ENCODE assay signal across 28 mouse cellular contexts in the genomic region with DNA sequence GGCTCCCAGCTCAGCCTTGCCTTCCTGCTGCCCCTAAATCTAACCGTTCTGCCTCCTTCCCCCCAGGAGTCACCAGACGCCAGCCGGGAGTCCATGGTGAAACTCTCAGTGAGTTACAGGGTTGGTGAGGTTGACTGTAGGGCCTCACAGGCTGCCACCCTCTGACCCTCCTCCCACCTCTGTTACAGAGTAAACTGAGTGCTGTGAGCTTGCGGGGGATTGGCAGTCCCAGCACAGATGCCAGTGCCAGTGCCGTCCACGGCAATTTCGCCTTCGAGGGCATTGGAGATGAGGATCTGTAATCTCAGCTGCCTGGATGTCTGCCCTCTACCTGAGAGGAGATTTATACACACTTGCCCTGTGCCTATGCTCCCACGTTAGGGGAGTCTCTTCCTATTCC. TPM values are rescaled to one million over a fixed set of nuclear protein-coding genes. Genes with fewer than 3 reads are reported as not detected.
DNase-seq lines count a peak whose midpoint lies in the region; ATAC-seq and TF ChIP-seq lines count a peak whose summit lies in the region.
"Had no signal": no experiment of that assay in that cellular context is flagged by ENCODE, and none has a peak within 500 bp of the region (broad histone marks: within the 10 kb centered on the region; RNA-seq: fewer than 3 reads in every experiment).

No protein-coding gene starts in this region.

- no peaks in the 10 kb centered on the region for H3K27me3 ChIP-seq in intestine, postnatal 0 days (replicated peaks; ENCODE audit: control insufficient read depth, insufficient read depth, low read length)
- H3K27me3 ChIP-seq in intestine, embryonic 16.5 days (replicated peaks; ENCODE audit: control insufficient read depth, insufficient read depth, low read length) = no peaks in the 10 kb centered on the region
- H3K27me3 ChIP-seq in embryonic facial prominence, embryonic 10.5 days (replicated peaks; ENCODE audit: low read depth, poor library complexity, severe bottlenecking) = no peaks in the 10 kb centered on the region
- H3K27me3 ChIP-seq: CH12.LX; embryonic facial prominence, embryonic 13.5 days; forebrain, embryonic 12.5 days; hindbrain, embryonic 15.5 days; limb, embryonic 12.5 days; liver, embryonic 15.5 days; neural tube, embryonic 13.5 days had no signal

- ATAC-seq in intestine, postnatal 0 days = no peak
- no peak for ATAC-seq in intestine, embryonic 16.5 days
- ATAC-seq: inflammation-experienced regulatory T-cells, adult 6 months had no signal

- 80% methylated on average over 9 of the region's 9 CpGs for WGBS in intestine, postnatal 0 days
- 76% methylated on average over 9 of the region's 9 CpGs for WGBS in intestine, embryonic 16.5 days
- 84% methylated on average over 9 of the region's 9 CpGs for WGBS in embryonic facial prominence, embryonic 10.5 days

- H3K36me3 ChIP-seq in intestine, postnatal 0 days (ENCODE audit: control insufficient read depth, insufficient read depth) = peaks cover 62% of the 10 kb centered on the region
- peaks cover 50% of the 10 kb centered on the region for H3K36me3 ChIP-seq in intestine, embryonic 16.5 days (ENCODE audit: control insufficient read depth, insufficient read depth, low read length)
- peaks cover 75% of the 10 kb centered on the region for H3K36me3 ChIP-seq in embryonic facial prominence, embryonic 10.5 days (replicated peaks)

- no peaks in the 10 kb centered on the region; the same call in 1 of the 2 replicates for H3K9me3 ChIP-seq in intestine, postnatal 0 days (ENCODE audit: control insufficient read depth)
- H3K9me3 ChIP-seq in intestine, embryonic 16.5 days (ENCODE audit: control insufficient read depth, low read length) = no peaks in the 10 kb centered on the region
- H3K9me3 ChIP-seq in embryonic facial prominence, embryonic 10.5 days = peaks cover 5% of the 10 kb centered on the region
- H3K9me3 ChIP-seq: liver, embryonic 15.5 days had no signal

- no peak for TF ChIP-seq POLR2A in bone marrow macrophage, adult 2 months (IDR thresholded peaks at IDR 0.05; ENCODE audit: borderline replicate concordance, low read depth, low read length)

- no peaks in the 10 kb centered on the region for H3K4me1 ChIP-seq in intestine, postnatal 0 days (replicated peaks; ENCODE audit: control insufficient read depth, insufficient read depth, low read length)
- peaks cover 16% of the 10 kb centered on the region for H3K4me1 ChIP-seq in intestine, embryonic 16.5 days (ENCODE audit: control insufficient read depth, insufficient read depth, low read length)
- H3K4me1 ChIP-seq in bone marrow macrophage, adult 2 months (ENCODE audit: control insufficient read depth, insufficient read depth, low read length) = peaks cover 50% of the 10 kb centered on the region
- H3K4me1 ChIP-seq in embryonic facial prominence, embryonic 10.5 days = peaks cover 33% of the 10 kb centered on the region

- H3K4me2 ChIP-seq in intestine, postnatal 0 days (replicated peaks; ENCODE audit: low read depth) = no peak overlapping the region
- no peak overlapping the region for H3K4me2 ChIP-seq in intestine, embryonic 16.5 days (ENCODE audit: low read depth, low read length)
- H3K4me2 ChIP-seq: embryonic facial prominence, embryonic 13.5 days; forebrain, embryonic 12.5 days; heart, embryonic 11.5 days; hindbrain, embryonic 15.5 days; limb, embryonic 12.5 days; liver, embryonic 15.5 days; lung, embryonic 14.5 days; neural tube, embryonic 13.5 days had no signal

- H3K27ac ChIP-seq in gastrocnemius, adult 2 months = no peak overlapping the region
- H3K27ac ChIP-seq in intestine, postnatal 0 days (ENCODE audit: low read depth, low read length) = peak overlapping the region; percentile 35; the same call in 1 of the 2 replicates
- H3K27ac ChIP-seq in intestine, embryonic 16.5 days (ENCODE audit: low read length) = no peak overlapping the region
- H3K27ac ChIP-seq in bone marrow macrophage, adult 2 months (ENCODE audit: insufficient read depth, low read depth, low read length) = peak overlapping the region; percentile 38
- no peak overlapping the region for H3K27ac ChIP-seq in embryonic facial prominence, embryonic 10.5 days (replicated peaks)
- H3K27ac ChIP-seq: embryonic facial prominence, embryonic 13.5 days; forebrain, embryonic 12.5 days; hindbrain, embryonic 10.5 days; hindbrain, embryonic 15.5 days; kidney, postnatal 0 days; limb, embryonic 12.5 days; liver, embryonic 15.5 days; neural tube, embryonic 13.5 days had no signal

- TF ChIP-seq CTCF in gastrocnemius, adult 2 months (IDR thresholded peaks at IDR 0.05) = no peak
- no peak for TF ChIP-seq CTCF in intestine, postnatal 0 days (IDR thresholded peaks at IDR 0.05; ENCODE audit: low read depth)
- no peak for TF ChIP-seq CTCF in bone marrow macrophage, adult 2 months (IDR thresholded peaks at IDR 0.05; ENCODE audit: low read depth, low read length)

- intact Hi-C loops in gastrocnemius, adult 2 months (cut with DNase I) = no loop called here
- intact Hi-C loops in left cerebral cortex, postnatal 10 days (cut with DNase I) = loop anchor here (5.0 kb wide), 1 partner anchor 54 kb away; a partner anchor contains a TSS

- H3K4me3 ChIP-seq in gastrocnemius, adult 2 months = no peak overlapping the region
- H3K4me3 ChIP-seq in intestine, postnatal 0 days (ENCODE audit: low read depth, low read length) = no peak overlapping the region
- no peak overlapping the region for H3K4me3 ChIP-seq in intestine, embryonic 16.5 days (ENCODE audit: low read length)
- no peak overlapping the region for H3K4me3 ChIP-seq in bone marrow macrophage, adult 2 months (ENCODE audit: insufficient read depth, low read length)
- peak overlapping the region; percentile 23; the same call in 1 of the 2 replicates for H3K4me3 ChIP-seq in embryonic facial prominence, embryonic 10.5 days
- H3K4me3 ChIP-seq: embryonic facial prominence, embryonic 13.5 days; erythroblast, embryonic 14.5 days; forebrain, embryonic 12.5 days; hindbrain, embryonic 10.5 days; hindbrain, embryonic 15.5 days; liver, embryonic 15.5 days; neural tube, embryonic 13.5 days had no signal

- no peak overlapping the region for H3K9ac ChIP-seq in intestine, postnatal 0 days (ENCODE audit: low read depth, low read length)
- no peak overlapping the region for H3K9ac ChIP-seq in intestine, embryonic 16.5 days (ENCODE audit: low read depth, low read length)
- H3K9ac ChIP-seq: embryonic facial prominence, embryonic 13.5 days; forebrain, embryonic 12.5 days; hindbrain, embryonic 15.5 days; limb, embryonic 12.5 days; liver, embryonic 15.5 days; lung, embryonic 14.5 days; neural tube, embryonic 13.5 days had no signal

- DNase-seq in gastrocnemius, adult 2 months = peak; percentile 21
- no peak for DNase-seq in gastrocnemius, adult 18-20 months (ENCODE audit: low spot score)
- DNase-seq in embryonic facial prominence, embryonic 10.5 days (ENCODE audit: low spot score) = no peak
- DNase-seq in left cerebral cortex, postnatal 10 days (ENCODE audit: extremely low spot score in 1 of 2, low spot score in 2 of 2) = no peak
- DNase-seq: adrenal gland, postnatal 10 days; cerebellum, adult 18-20 months; cerebellum, postnatal 14 days; embryo, embryonic 11 days; kidney, adult 8-10 months; layer of hippocampus, adult 9-11 months; lung, embryonic 14.5 days; lung, postnatal 14 days; thymus, adult 2 months had no signal

RNA-seq across cellular contexts. Expression of a gene that starts 3.9 kb away (rescaled TPM):
- total RNA-seq in gastrocnemius, adult 2 months (2021) = 1 to 10 TPM; 6.2 to 7.1 TPM
- total RNA-seq in gastrocnemius, adult 18-20 months (2021) = 1 to 10 TPM; 6.0 to 7.2 TPM
- 6.8 and 7.3 TPM in 2 replicates for polyA plus RNA-seq in intestine, postnatal 0 days (2015; fragmentation: Nextera tagmentation; extraction: Ambion mirVana)
- 5.5 and 6.0 TPM in 2 replicates for polyA plus RNA-seq in intestine, embryonic 16.5 days (2015; fragmentation: Nextera tagmentation; extraction: Ambion mirVana)
- polyA plus RNA-seq in bone marrow macrophage, adult 2 months (2012; ENCODE audit: insufficient read depth, insufficient read length, missing spikeins) = 32.3 and 33.1 TPM in 2 replicates
- 11.4 and 12.3 TPM in 2 replicates for polyA plus RNA-seq in embryonic facial prominence, embryonic 10.5 days (2016; fragmentation: Nextera tagmentation; extraction: Ambion mirVana)
- total RNA-seq in left cerebral cortex, postnatal 10 days (2021) = 10 to 100 TPM; 25.0 to 26.5 TPM

RNA-seq across cellular contexts. Expression of a gene that starts 4.9 kb away (rescaled TPM):
- total RNA-seq in gastrocnemius, adult 2 months (2021) = 10 to 100 TPM; 39.5 to 53.9 TPM
- total RNA-seq in gastrocnemius, adult 18-20 months (2021) = 10 to 100 TPM; 42.9 to 46.8 TPM
- 43.7 and 45.1 TPM in 2 replicates for polyA plus RNA-seq in intestine, postnatal 0 days (2015; fragmentation: Nextera tagmentation; extraction: Ambion mirVana)
- polyA plus RNA-seq in intestine, embryonic 16.5 days (2015; fragmentation: Nextera tagmentation; extraction: Ambion mirVana) = 67.1 and 67.6 TPM in 2 replicates
- 28.3 and 28.9 TPM in 2 replicates for polyA plus RNA-seq in bone marrow macrophage, adult 2 months (2012; ENCODE audit: insufficient read depth, insufficient read length, missing spikeins)
- polyA plus RNA-seq in embryonic facial prominence, embryonic 10.5 days (2016; fragmentation: Nextera tagmentation; extraction: Ambion mirVana) = 81.4 and 91.1 TPM in 2 replicates
- total RNA-seq in left cerebral cortex, postnatal 10 days (2021) = 10 to 100 TPM; 48.2 to 49.7 TPM

RNA-seq across cellular contexts. Expression of a gene that starts 5.1 kb away (rescaled TPM):
- 10 to 100 TPM; 31.1 to 33.2 TPM for total RNA-seq in gastrocnemius, adult 2 months (2021)
- 10 to 100 TPM; 29.1 to 30.8 TPM for total RNA-seq in gastrocnemius, adult 18-20 months (2021)
- 122 and 130 TPM in 2 replicates for polyA plus RNA-seq in intestine, postnatal 0 days (2015; fragmentation: Nextera tagmentation; extraction: Ambion mirVana)
- polyA plus RNA-seq in intestine, embryonic 16.5 days (2015; fragmentation: Nextera tagmentation; extraction: Ambion mirVana) = 143 and 149 TPM in 2 replicates
- 80.3 and 85.8 TPM in 2 replicates for polyA plus RNA-seq in bone marrow macrophage, adult 2 months (2012; ENCODE audit: insufficient read depth, insufficient read length, missing spikeins)
- 125 and 127 TPM in 2 replicates for polyA plus RNA-seq in embryonic facial prominence, embryonic 10.5 days (2016; fragmentation: Nextera tagmentation; extraction: Ambion mirVana)
- 10 to 100 TPM; 73.4 to 74.6 TPM for total RNA-seq in left cerebral cortex, postnatal 10 days (2021)

RNA-seq across cellular contexts. Expression of a gene that starts 18.2 kb away (rescaled TPM):
- total RNA-seq in gastrocnemius, adult 2 months (2021) = 10 to 100 TPM; 22.9 to 26.5 TPM
- 10 to 100 TPM; 20.7 to 20.9 TPM for total RNA-seq in gastrocnemius, adult 18-20 months (2021)
- polyA plus RNA-seq in intestine, postnatal 0 days (2015; fragmentation: Nextera tagmentation; extraction: Ambion mirVana) = 23.1 and 26.2 TPM in 2 replicates
- polyA plus RNA-seq in intestine, embryonic 16.5 days (2015; fragmentation: Nextera tagmentation; extraction: Ambion mirVana) = 56.4 and 60.3 TPM in 2 replicates
- 80.4 and 90.2 TPM in 2 replicates for polyA plus RNA-seq in bone marrow macrophage, adult 2 months (2012; ENCODE audit: insufficient read depth, insufficient read length, missing spikeins)
- polyA plus RNA-seq in embryonic facial prominence, embryonic 10.5 days (2016; fragmentation: Nextera tagmentation; extraction: Ambion mirVana) = 123 and 124 TPM in 2 replicates
- total RNA-seq in left cerebral cortex, postnatal 10 days (2021) = 10 to 100 TPM; 59.8 to 60.6 TPM

RNA-seq across cellular contexts. Expression of a gene that starts 18.5 kb away (rescaled TPM):
- total RNA-seq in gastrocnemius, adult 2 months (2021) = under 1 TPM; 0.53 to 0.74 TPM
- total RNA-seq in gastrocnemius, adult 18-20 months (2021) = under 1 TPM; 0.28 to 0.50 TPM
- polyA plus RNA-seq in intestine, postnatal 0 days (2015; fragmentation: Nextera tagmentation; extraction: Ambion mirVana) = 0.53 and 1.0 TPM in 2 replicates
- 1.1 TPM in 2 replicates for polyA plus RNA-seq in intestine, embryonic 16.5 days (2015; fragmentation: Nextera tagmentation; extraction: Ambion mirVana)
- polyA plus RNA-seq in bone marrow macrophage, adult 2 months (2012; ENCODE audit: insufficient read depth, insufficient read length, missing spikeins) = 0.93 and 2.7 TPM in 2 replicates
- polyA plus RNA-seq in embryonic facial prominence, embryonic 10.5 days (2016; fragmentation: Nextera tagmentation; extraction: Ambion mirVana) = 1.5 TPM in 2 replicates
- total RNA-seq in left cerebral cortex, postnatal 10 days (2021) = 1 to 10 TPM; 1.6 to 3.9 TPM

Comparison
In these comparisons a context has a peak if more than half of its experiments do, and no peak if none do; other contexts are left out.
1. H3K27ac ChIP-seq: peak in intestine, postnatal 0 days (single experiment) and bone marrow macrophage, adult 2 months (single experiment); none in gastrocnemius, adult 2 months (single experiment), intestine, embryonic 16.5 days (single experiment) and embryonic facial prominence, embryonic 10.5 days (single experiment).